Mouse (Mus musculus): ENCODE data around the gene Lztfl1. TPM values are rescaled to one million over a fixed set of nuclear protein-coding genes. Genes with fewer than 3 reads are reported as not detected.

Gene Lztfl1
- total RNA-seq, 2 experiments from 2014 or later = 60.3 to 64.3 TPM

DNA sequence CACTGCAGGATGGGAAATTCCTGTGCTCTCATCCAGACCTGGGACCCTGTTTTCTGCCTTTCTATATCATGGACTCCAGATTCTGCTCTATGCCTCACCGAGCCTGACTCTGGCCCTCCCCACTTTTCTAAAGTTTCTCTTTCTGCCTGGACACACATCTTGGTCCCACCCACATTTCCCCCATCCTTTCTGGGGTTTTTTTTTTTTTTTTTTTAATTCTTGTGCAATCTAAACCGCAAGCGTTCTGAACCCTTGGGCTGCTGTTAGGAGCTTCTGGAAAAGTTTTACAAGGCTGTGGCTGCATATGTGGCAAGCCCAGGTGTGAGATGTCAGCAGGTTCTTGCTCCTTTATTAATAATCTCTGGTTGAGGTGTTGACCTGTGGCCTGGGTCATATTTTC is 33.8 kb downstream of the Lztfl1 start:
- DNase-seq (ENCODE audit: low spot score in 2 of 2) = no peak

DNA sequence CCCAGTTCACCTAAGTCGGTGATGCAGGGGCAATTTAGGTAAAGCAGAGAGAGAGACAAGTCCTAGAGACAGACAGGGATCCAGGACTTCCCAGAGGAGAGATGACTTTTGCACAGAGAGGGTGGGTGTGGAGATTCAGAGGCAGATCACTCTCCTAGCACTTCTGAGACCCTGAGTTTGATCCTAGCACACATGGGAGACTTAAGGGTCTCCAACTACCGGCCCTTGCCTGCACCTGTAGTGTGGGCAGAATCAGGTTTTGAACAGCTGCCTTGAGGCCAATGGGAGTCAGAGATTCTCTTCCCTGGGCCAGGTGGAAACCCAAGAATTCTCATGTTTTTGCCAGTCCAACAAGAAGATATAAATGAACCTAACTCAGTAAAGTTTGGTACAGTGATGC is 38.3 kb downstream of the Lztfl1 start:
- DNase-seq (ENCODE audit: low spot score in 2 of 2) = no peak

- DNase-seq (ENCODE audit: low spot score in 2 of 2) = no peak
Measured at GRCm38 (mm10) chr9:123678327-123679105, 39.0 kb downstream of the Lztfl1 start, which contains the start of the genes Ccr9 and Slc6a20a. Gene Ccr9, plus strand, starts transcription at chr9:123678439. Gene Slc6a20a, minus strand, starts transcription at chr9:123678885.

DNA sequence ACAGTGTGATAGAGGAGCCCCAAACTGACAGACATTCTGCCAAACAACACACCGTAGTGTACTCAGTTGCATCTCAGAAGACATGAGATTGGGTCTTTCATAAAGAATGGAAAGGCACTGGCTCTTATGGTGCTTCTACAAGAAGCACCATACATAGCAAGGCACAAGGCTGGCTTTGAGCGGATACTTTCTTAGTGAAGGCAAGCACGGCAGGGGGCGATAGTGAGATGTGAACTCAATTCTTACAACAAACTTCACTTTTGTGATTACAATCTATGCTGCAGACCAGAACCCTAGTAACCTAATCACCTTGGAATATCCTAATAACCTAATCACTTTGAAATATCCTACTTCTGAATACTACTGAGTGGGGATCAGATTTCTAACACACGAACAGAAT is 51.9 kb downstream of the Lztfl1 start:
- peak in 1 of 2 experiments; percentile 13 for DNase-seq (ENCODE audit: low spot score in 2 of 2)

GRCm38 (mm10) chr9:123659986-123660676 is 57.4 kb downstream of the Lztfl1 start:
- peak in 1 of 2 experiments; percentile 12 for DNase-seq (ENCODE audit: low spot score in 2 of 2)

- no peak for DNase-seq (ENCODE audit: low spot score in 2 of 2)
Measured at GRCm38 (mm10) chr9:123658981-123659380, 58.5 kb downstream of the Lztfl1 start.

- no peak for DNase-seq (ENCODE audit: low spot score in 2 of 2)
Measured at GRCm38 (mm10) chr9:123657457-123657856, 60.0 kb downstream of the Lztfl1 start.

DNA sequence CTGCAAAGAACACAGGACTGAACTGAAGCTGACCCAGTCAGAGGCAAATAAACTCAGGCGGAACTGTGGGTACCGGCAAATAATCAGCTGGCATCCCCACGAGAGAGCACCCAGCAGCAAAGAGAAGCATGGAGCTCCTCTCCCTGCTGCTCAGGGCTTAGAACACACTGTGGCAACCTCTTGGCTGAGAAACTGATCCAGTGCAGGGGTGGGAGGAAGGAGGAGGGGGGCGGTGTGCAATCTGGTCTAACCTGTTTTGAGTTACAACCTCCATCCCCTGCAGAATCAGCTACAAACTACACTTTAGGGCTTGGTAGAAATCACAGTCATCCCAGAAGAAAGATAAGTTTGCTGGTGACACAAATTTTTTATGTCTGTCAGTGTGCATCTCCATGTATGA is 66.1 kb downstream of the Lztfl1 start:
- DNase-seq (ENCODE audit: low spot score in 2 of 2) = no peak

GRCm38 (mm10) chr9:123649785-123650511 is 67.5 kb downstream of the Lztfl1 start:
- no peak for DNase-seq (ENCODE audit: low spot score in 2 of 2)

Other genes with a start within 250 kb of the Lztfl1 start
- gene Limd1, start 239.0 kb downstream of the Lztfl1 start, total RNA-seq (2021) = 10 to 100 TPM in 1 of 2 experiments, 1 to 10 TPM in 1; 8.2 to 11.3 TPM
- gene Sacm1l, start 187.9 kb downstream of the Lztfl1 start, total RNA-seq (2021) = 10 to 100 TPM; 47.5 to 52.2 TPM
- gene Slc6a20b, start 85.1 kb downstream of the Lztfl1 start, total RNA-seq (2021) = under 1 TPM; 0.55 to 0.69 TPM
- gene Ccr9, start 39.3 kb downstream of the Lztfl1 start, total RNA-seq (2021) = under 1 TPM in 1 of 2 experiments, not detected in 1; 0.16 TPM
- gene Slc6a20a, start 38.8 kb downstream of the Lztfl1 start, total RNA-seq (2021) = 10 to 100 TPM; 15.5 to 17.5 TPM
- not detected for gene Cxcr6, start 88.8 kb upstream of the Lztfl1 start, total RNA-seq (2021)
- 10 to 100 TPM; 29.6 to 30.4 TPM for gene Fyco1, start 134.2 kb upstream of the Lztfl1 start, total RNA-seq (2021)
- gene Xcr1, start 144.3 kb upstream of the Lztfl1 start, total RNA-seq (2021) = not detected